Mouse (Mus musculus): ENCODE results near the gene Dedd. TPM values are rescaled to one million over a fixed set of nuclear protein-coding genes. Genes with fewer than 3 reads are reported as not detected.
"Not testable (repeated sequence)": the region's sequence is repeated elsewhere in the genome, so short reads cannot be mapped to it uniquely, and the experiment has no call there.

The Dedd gene
- polyA plus RNA-seq, 1 experiment from 2014 or later, result 45.4 TPM

- Histone ChIP-seq H3K9ac (ENCODE audit: low read depth, low read length) (no peak overlapping the region), H3K4me1 (ENCODE audit: control insufficient read depth, insufficient read depth, low read length) (peaks cover 7% of the 10 kb centered on the region; the same call in 1 of the 2 replicates), H3K4me2 (no peak overlapping the region), H3K4me3 (ENCODE audit: low read depth, low read length) (no peak overlapping the region), H3K27ac (ENCODE audit: low read depth, low read length) (no peak overlapping the region), H3K27me3 (ENCODE audit: control insufficient read depth, insufficient read depth, low read length) (no peaks in the 10 kb centered on the region), H3K9me3 (replicated peaks; ENCODE audit: control insufficient read depth, low read length) (no peaks in the 10 kb centered on the region), H3K36me3 (ENCODE audit: control insufficient read depth, insufficient read depth, low read length) (peaks cover 3% of the 10 kb centered on the region; the same call in 1 of the 2 replicates)
- no peak for ATAC-seq (replicated peaks; ENCODE audit: insufficient number of reproducible peaks, low FRiP score, low TSS enrichment)
- WGBS (ENCODE audit: insufficient replicate concordance), result 73% methylated on average over 2 of the region's 2 CpGs
Measured at GRCm38 (mm10) chr1:171325571-171325970, 3.4 kb upstream of the Dedd start.

GRCm38 (mm10) chr1:171326588-171326987 is 2.4 kb upstream of the Dedd start:
- not testable (repeated sequence) for H3K4me3 ChIP-seq (ENCODE audit: low read depth, low read length); H3K4me2 ChIP-seq; H3K9me3 ChIP-seq (replicated peaks; ENCODE audit: control insufficient read depth, low read length); ATAC-seq (replicated peaks; ENCODE audit: insufficient number of reproducible peaks, low FRiP score, low TSS enrichment); H3K27ac ChIP-seq (ENCODE audit: low read depth, low read length); H3K9ac ChIP-seq (ENCODE audit: low read depth, low read length); H3K27me3 ChIP-seq (ENCODE audit: control insufficient read depth, insufficient read depth, low read length); H3K36me3 ChIP-seq (ENCODE audit: control insufficient read depth, insufficient read depth, low read length)
- peaks cover 15% of the 10 kb centered on the region for H3K4me1 ChIP-seq (ENCODE audit: control insufficient read depth, insufficient read depth, low read length)
- WGBS (ENCODE audit: insufficient replicate concordance), result 79% methylated on average over 4 of the region's 4 CpGs

GRCm38 (mm10) chr1:171328244-171328643 is 701 bp upstream of the Dedd start:
- Histone ChIP-seq H3K9me3 (replicated peaks; ENCODE audit: control insufficient read depth, low read length) (no peaks in the 10 kb centered on the region), H3K4me3 (ENCODE audit: low read depth, low read length) (peak overlapping the region; percentile 68)
- 30% methylated on average over 9 of the region's 9 CpGs for WGBS (ENCODE audit: insufficient replicate concordance)

GRCm38 (mm10) chr1:171329433-171330215 is 679 bp downstream of the Dedd start:
- Histone ChIP-seq H3K4me1 (ENCODE audit: control insufficient read depth, insufficient read depth, low read length) (peaks cover 19% of the 10 kb centered on the region), H3K27ac (ENCODE audit: low read depth, low read length) (peak overlapping the region; percentile 97), H3K9me3 (replicated peaks; ENCODE audit: control insufficient read depth, low read length) (no peaks in the 10 kb centered on the region), H3K4me3 (ENCODE audit: low read depth, low read length) (peak overlapping the region; percentile 68), H3K27me3 (ENCODE audit: control insufficient read depth, insufficient read depth, low read length) (no peaks in the 10 kb centered on the region), H3K36me3 (ENCODE audit: control insufficient read depth, insufficient read depth, low read length) (peaks cover 3% of the 10 kb centered on the region; the same call in 1 of the 2 replicates), H3K9ac (ENCODE audit: low read depth, low read length) (peak overlapping the region; percentile 85), H3K4me2 (peak overlapping the region; percentile 97)
- peak; percentile 86 for ATAC-seq (replicated peaks; ENCODE audit: insufficient number of reproducible peaks, low FRiP score, low TSS enrichment)
- 1% methylated on average over 50 of the region's 61 CpGs for WGBS (ENCODE audit: insufficient replicate concordance)

More at GRCm38 (mm10) chr1:171328244-171328643, 701 bp upstream of the Dedd start:
- H3K27ac ChIP-seq (ENCODE audit: low read depth, low read length), result peak overlapping the region; percentile 97
- peaks cover 19% of the 10 kb centered on the region for H3K4me1 ChIP-seq (ENCODE audit: control insufficient read depth, insufficient read depth, low read length)
- no peak for ATAC-seq (replicated peaks; ENCODE audit: insufficient number of reproducible peaks, low FRiP score, low TSS enrichment)
- peak overlapping the region; percentile 97 for H3K4me2 ChIP-seq
- H3K9ac ChIP-seq (ENCODE audit: low read depth, low read length), result peak overlapping the region; percentile 85
- H3K36me3 ChIP-seq (ENCODE audit: control insufficient read depth, insufficient read depth, low read length), result peaks cover 3% of the 10 kb centered on the region; the same call in 1 of the 2 replicates
- H3K27me3 ChIP-seq (ENCODE audit: control insufficient read depth, insufficient read depth, low read length), result no peaks in the 10 kb centered on the region

- Histone ChIP-seq H3K4me3 (ENCODE audit: low read depth, low read length) (peak overlapping the region; percentile 68), H3K27ac (ENCODE audit: low read depth, low read length) (peak overlapping the region; percentile 97), H3K4me1 (ENCODE audit: control insufficient read depth, insufficient read depth, low read length) (peaks cover 19% of the 10 kb centered on the region), H3K36me3 (ENCODE audit: control insufficient read depth, insufficient read depth, low read length) (no peaks in the 10 kb centered on the region), H3K27me3 (ENCODE audit: control insufficient read depth, insufficient read depth, low read length) (no peaks in the 10 kb centered on the region), H3K4me2 (peak overlapping the region; percentile 97), H3K9me3 (replicated peaks; ENCODE audit: control insufficient read depth, low read length) (no peaks in the 10 kb centered on the region), H3K9ac (ENCODE audit: low read depth, low read length) (peak overlapping the region; percentile 85)
- no peak for ATAC-seq (replicated peaks; ENCODE audit: insufficient number of reproducible peaks, low FRiP score, low TSS enrichment)
- 2% methylated on average over 4 of the region's 4 CpGs for WGBS (ENCODE audit: insufficient replicate concordance)
Measured at GRCm38 (mm10) chr1:171330216-171330560, 1.2 kb downstream of the Dedd start.

- Histone ChIP-seq H3K9me3 (replicated peaks; ENCODE audit: control insufficient read depth, low read length) (peaks cover 2% of the 10 kb centered on the region; the same call in 1 of the 2 replicates), H3K9ac (ENCODE audit: low read depth, low read length) (no peak overlapping the region), H3K4me3 (ENCODE audit: low read depth, low read length) (no peak overlapping the region), H3K27ac (ENCODE audit: low read depth, low read length) (no peak overlapping the region), H3K4me2 (no peak overlapping the region), H3K27me3 (ENCODE audit: control insufficient read depth, insufficient read depth, low read length) (no peaks in the 10 kb centered on the region), H3K4me1 (ENCODE audit: control insufficient read depth, insufficient read depth, low read length) (no peaks in the 10 kb centered on the region), H3K36me3 (ENCODE audit: control insufficient read depth, insufficient read depth, low read length) (peaks cover 24% of the 10 kb centered on the region)
- no peak for ATAC-seq (replicated peaks; ENCODE audit: insufficient number of reproducible peaks, low FRiP score, low TSS enrichment)
- WGBS (ENCODE audit: insufficient replicate concordance), result 95% methylated on average over 16 of the region's 16 CpGs
Measured at GRCm38 (mm10) chr1:171342262-171343207, 13.6 kb downstream of the Dedd start.

GRCm38 (mm10) chr1:171343922-171344677 is 15.2 kb downstream of the Dedd start:
- Histone ChIP-seq H3K27ac (ENCODE audit: low read depth, low read length) (no peak overlapping the region), H3K4me1 (ENCODE audit: control insufficient read depth, insufficient read depth, low read length) (no peaks in the 10 kb centered on the region), H3K36me3 (ENCODE audit: control insufficient read depth, insufficient read depth, low read length) (peaks cover 14% of the 10 kb centered on the region), H3K9me3 (replicated peaks; ENCODE audit: control insufficient read depth, low read length) (peaks cover 2% of the 10 kb centered on the region; the same call in 1 of the 2 replicates), H3K4me3 (ENCODE audit: low read depth, low read length) (no peak overlapping the region), H3K27me3 (ENCODE audit: control insufficient read depth, insufficient read depth, low read length) (no peaks in the 10 kb centered on the region), H3K9ac (ENCODE audit: low read depth, low read length) (no peak overlapping the region), H3K4me2 (no peak overlapping the region)
- WGBS (ENCODE audit: insufficient replicate concordance), result 80% methylated on average over 9 of the region's 9 CpGs
- ATAC-seq (replicated peaks; ENCODE audit: insufficient number of reproducible peaks, low FRiP score, low TSS enrichment), result no peak

- no peak for ATAC-seq (replicated peaks; ENCODE audit: insufficient number of reproducible peaks, low FRiP score, low TSS enrichment)
- Histone ChIP-seq H3K9ac (ENCODE audit: low read depth, low read length) (peak overlapping the region; percentile 92; the same call in 1 of the 2 replicates), H3K4me2 (peak overlapping the region; percentile 93)
Measured at GRCm38 (mm10) chr1:171344715-171345114, 15.8 kb downstream of the Dedd start.

More at GRCm38 (mm10) chr1:171344715-171345114, 15.8 kb downstream of the Dedd start:
- H3K9me3 ChIP-seq (replicated peaks; ENCODE audit: control insufficient read depth, low read length), result peaks cover 2% of the 10 kb centered on the region; the same call in 1 of the 2 replicates
- H3K27me3 ChIP-seq (ENCODE audit: control insufficient read depth, insufficient read depth, low read length), result no peaks in the 10 kb centered on the region
- no peak overlapping the region for H3K27ac ChIP-seq (ENCODE audit: low read depth, low read length)
- H3K36me3 ChIP-seq (ENCODE audit: control insufficient read depth, insufficient read depth, low read length), result peaks cover 11% of the 10 kb centered on the region; the same call in 1 of the 2 replicates
- 71% methylated on average over 9 of the region's 9 CpGs for WGBS (ENCODE audit: insufficient replicate concordance)
- H3K4me1 ChIP-seq (ENCODE audit: control insufficient read depth, insufficient read depth, low read length), result no peaks in the 10 kb centered on the region
- H3K4me3 ChIP-seq (ENCODE audit: low read depth, low read length), result peak overlapping the region; percentile 96
